Mouse (Mus musculus): ENCODE data around the gene Satb2. TPM values are rescaled to one million over a fixed set of nuclear protein-coding genes. Genes with fewer than 3 reads are reported as not detected.

Satb2 gene
- total RNA-seq, 2 experiments from 2014 or later, result 14.1 to 16.9 TPM

DNA sequence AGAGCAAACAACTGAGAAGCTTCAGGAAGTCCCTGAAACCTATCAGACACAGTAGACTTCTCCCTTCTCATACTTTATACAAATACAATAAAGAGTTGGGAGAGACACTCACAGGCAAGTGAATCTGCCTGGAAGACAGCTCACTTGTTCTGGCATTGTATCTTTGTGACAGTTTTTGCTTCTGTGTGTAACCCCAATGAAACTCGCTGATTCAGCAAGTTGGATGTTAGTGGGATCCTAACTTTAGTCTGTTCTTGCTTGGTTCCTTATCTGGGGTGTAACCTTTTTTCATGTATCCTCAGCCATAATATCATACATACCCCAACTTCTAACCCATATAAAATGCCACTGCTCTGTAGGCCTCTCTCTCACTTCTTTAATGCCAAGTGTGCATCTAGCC is 216.9 kb downstream of the Satb2 start:
- no peak for TF ChIP-seq CTCF (conservative IDR thresholded peaks at IDR 0.05)
- DNase-seq (ENCODE audit: low spot score in 2 of 2), result no peak
- no peak overlapping the region for H3K4me3 ChIP-seq
- H3K27ac ChIP-seq, result no peak overlapping the region

DNA sequence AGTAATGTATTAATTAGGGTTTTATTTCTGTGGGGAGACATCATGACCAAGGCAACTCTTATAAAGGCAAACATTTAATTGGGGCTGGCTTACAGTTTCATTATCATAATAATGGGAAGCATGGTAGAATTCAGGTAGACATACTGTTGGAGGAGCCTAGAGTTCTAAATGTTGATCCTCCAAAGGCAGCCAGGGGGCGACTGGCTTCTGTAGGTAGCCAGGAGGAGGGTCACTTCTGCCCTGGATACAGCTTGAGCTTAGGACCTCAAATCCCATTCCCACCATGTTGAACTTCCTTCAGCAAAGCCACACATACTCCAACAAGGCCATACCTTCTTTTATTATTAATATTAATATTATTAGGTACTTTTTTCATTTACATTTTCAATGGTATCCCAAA is 225.2 kb downstream of the Satb2 start:
- no peak for TF ChIP-seq CTCF (conservative IDR thresholded peaks at IDR 0.05)
- no peak for DNase-seq (ENCODE audit: low spot score in 2 of 2)
- Histone ChIP-seq H3K4me3 (no peak overlapping the region), H3K27ac (no peak overlapping the region)

DNA sequence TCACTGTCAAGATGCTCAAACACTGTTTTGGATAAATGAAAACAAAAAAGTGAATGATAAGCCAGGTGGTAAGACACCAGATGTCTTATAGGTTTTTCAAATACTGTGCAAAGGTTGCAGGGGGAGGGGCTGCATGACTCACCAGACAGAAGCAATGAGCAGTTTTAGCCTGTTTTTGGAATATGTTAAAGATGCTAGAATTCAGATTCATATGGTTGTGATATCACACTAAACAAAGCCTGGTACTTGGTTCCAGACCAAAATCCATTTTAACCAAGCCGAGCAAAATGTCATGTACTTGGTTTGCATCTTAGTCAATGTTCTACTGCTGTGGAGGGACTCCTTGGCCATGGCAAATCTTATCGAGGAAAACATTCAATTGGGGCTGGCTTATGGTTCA is 227.8 kb downstream of the Satb2 start:
- Histone ChIP-seq H3K4me3 (no peak overlapping the region), H3K27ac (no peak overlapping the region)
- no peak for DNase-seq (ENCODE audit: low spot score in 2 of 2)
- no peak for TF ChIP-seq CTCF (conservative IDR thresholded peaks at IDR 0.05)

DNA sequence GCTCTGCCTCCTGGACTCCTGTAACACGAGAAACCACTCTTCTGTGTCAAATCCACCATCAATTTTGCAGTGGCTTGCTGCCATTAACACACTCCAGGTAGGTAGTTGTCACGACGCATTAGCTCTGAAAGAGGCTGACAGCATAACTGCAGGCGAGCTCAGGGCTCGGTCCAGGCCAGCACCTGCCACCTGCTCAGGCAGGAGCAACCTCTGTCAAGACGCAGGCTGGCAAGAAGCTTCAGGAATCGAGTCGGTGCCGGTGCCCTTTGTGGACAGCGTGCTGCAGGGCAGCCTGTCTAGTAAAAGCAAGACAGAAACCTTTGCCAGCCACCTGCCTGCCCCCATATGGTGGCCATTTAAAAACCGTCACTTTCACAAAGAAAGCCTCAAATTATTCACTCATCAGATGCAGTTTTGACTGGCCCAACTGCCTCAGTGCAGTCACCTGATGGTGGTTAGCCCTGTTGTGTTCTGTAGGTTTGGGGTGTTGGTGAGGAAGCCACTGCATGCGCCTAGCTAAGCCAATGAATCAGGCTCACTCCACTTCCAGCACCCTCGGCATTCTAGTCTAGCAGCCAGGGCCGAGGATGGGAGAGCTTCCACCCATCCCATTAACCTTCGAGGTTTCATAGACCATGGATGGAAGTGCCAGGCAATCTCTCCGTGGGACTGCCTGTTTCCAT is 228.7 kb downstream of the Satb2 start:
- Histone ChIP-seq H3K4me3 (no peak overlapping the region), H3K27ac (no peak overlapping the region)
- no peak for DNase-seq (ENCODE audit: low spot score in 2 of 2)
- no peak for TF ChIP-seq CTCF (conservative IDR thresholded peaks at IDR 0.05)

DNA sequence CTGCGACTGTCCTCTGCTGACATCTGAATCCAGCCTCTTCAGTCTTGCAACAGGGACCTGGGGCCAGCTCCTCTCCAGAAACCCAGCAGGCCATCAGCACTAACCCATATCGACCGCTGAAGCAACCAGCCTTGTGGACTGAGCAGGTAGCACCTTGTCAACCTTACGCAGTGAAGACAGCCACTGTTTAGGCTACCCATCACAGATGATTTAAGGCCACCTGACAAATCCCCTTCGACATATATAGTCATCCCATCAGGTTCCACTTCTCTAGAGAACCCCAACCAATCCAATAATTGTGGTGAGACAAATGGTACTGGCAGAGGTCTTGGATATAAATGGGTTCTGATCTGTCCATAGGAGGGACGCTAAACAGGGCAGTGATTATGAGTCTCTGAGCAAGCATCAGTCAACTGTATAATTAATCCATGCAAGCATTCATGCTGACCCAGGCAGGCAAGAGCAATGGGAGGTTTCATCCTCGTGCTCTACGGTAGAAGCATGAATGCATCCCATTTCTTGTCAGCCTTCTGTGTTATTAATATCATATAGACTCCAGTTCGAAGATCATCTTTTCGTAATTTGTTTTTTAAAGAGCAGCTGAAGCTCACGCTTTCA is 229.5 kb downstream of the Satb2 start:
- TF ChIP-seq CTCF (conservative IDR thresholded peaks at IDR 0.05), result no peak
- Histone ChIP-seq H3K27ac (no peak overlapping the region), H3K4me3 (no peak overlapping the region)
- DNase-seq (ENCODE audit: low spot score in 2 of 2), result no peak

Small RNA genes within 50 kb of the gene (microRNA-seq; reads per million reads assigned to microRNA genes)
- gene Gm23943, result 0 reads per million in 2 experiments

All from layer of hippocampus, adult 2 months (tissue).